Mouse (Mus musculus): ENCODE results near the gene Tsen54. TPM values are rescaled to one million over a fixed set of nuclear protein-coding genes. Genes with fewer than 3 reads are reported as not detected.
A peak's percentile ranks its signal among the peaks of the same experiment; 100 is the strongest.

The Tsen54 gene
- 40.3 and 40.6 TPM in 2 replicates for polyA plus RNA-seq (2016; fragmentation: Nextera tagmentation; extraction: Ambion mirVana)

- peak within 1 kb of the TSS; percentile 74 for H3K4me3 ChIP-seq
- H3K27ac ChIP-seq (replicated peaks) = peak within 1 kb of the TSS; percentile 88
- no peaks in the 10 kb centered on the region for H3K27me3 ChIP-seq (replicated peaks; ENCODE audit: low read depth, poor library complexity, severe bottlenecking)
- under 1% methylated on average over 84 of the region's 84 CpGs for WGBS
- H3K36me3 ChIP-seq (replicated peaks) = peaks cover 49% of the 10 kb centered on the region
- no peaks in the 10 kb centered on the region for H3K9me3 ChIP-seq
- H3K4me1 ChIP-seq = peaks cover 55% of the 10 kb centered on the region
- DNase-seq (ENCODE audit: low spot score) = peak; percentile 91
Measured at GRCm38 (mm10) chr11:115814605-115815450, at the start of gene Tsen54. Gene Tsen54, plus strand, starts transcription at chr11:115814724.

GRCm38 (mm10) chr11:115765103-115765606 lies 49.4 kb upstream of the Tsen54 start, which contains the start of gene Tmem94:
Gene Tmem94, plus strand, starts transcription at chr11:115765433.
- WGBS = under 1% methylated on average over 32 of the region's 32 CpGs
- no peaks in the 10 kb centered on the region for H3K9me3 ChIP-seq
- peak; percentile 97 for DNase-seq (ENCODE audit: low spot score)
- H3K27me3 ChIP-seq (replicated peaks; ENCODE audit: low read depth, poor library complexity, severe bottlenecking) = no peaks in the 10 kb centered on the region
- peaks cover 28% of the 10 kb centered on the region for H3K4me1 ChIP-seq
- H3K4me3 ChIP-seq = peak within 1 kb of the TSS; percentile 88
- peak within 1 kb of the TSS; percentile 99 for H3K27ac ChIP-seq (replicated peaks)
- H3K36me3 ChIP-seq (replicated peaks) = peaks cover 9% of the 10 kb centered on the region

GRCm38 (mm10) chr11:115765607-115766141 lies 48.9 kb upstream of the Tsen54 start:
- peaks cover 28% of the 10 kb centered on the region for H3K4me1 ChIP-seq
- H3K4me3 ChIP-seq = peak overlapping the region; percentile 88
- H3K27ac ChIP-seq (replicated peaks) = peak overlapping the region; percentile 99
- no peaks in the 10 kb centered on the region for H3K9me3 ChIP-seq
- WGBS = under 1% methylated on average over 34 of the region's 34 CpGs
- peak; percentile 69 for DNase-seq (ENCODE audit: low spot score)
- H3K27me3 ChIP-seq (replicated peaks; ENCODE audit: low read depth, poor library complexity, severe bottlenecking) = no peaks in the 10 kb centered on the region
- peaks cover 11% of the 10 kb centered on the region for H3K36me3 ChIP-seq (replicated peaks)

- H3K27me3 ChIP-seq (replicated peaks; ENCODE audit: low read depth, poor library complexity, severe bottlenecking) = no peaks in the 10 kb centered on the region
- H3K36me3 ChIP-seq (replicated peaks) = peaks cover 11% of the 10 kb centered on the region
- peaks cover 28% of the 10 kb centered on the region for H3K4me1 ChIP-seq
- DNase-seq (ENCODE audit: low spot score) = no peak
- H3K9me3 ChIP-seq = no peaks in the 10 kb centered on the region
- peak overlapping the region; percentile 88 for H3K4me3 ChIP-seq
- WGBS = 55% methylated on average over 13 of the region's 13 CpGs
- peak overlapping the region; percentile 99 for H3K27ac ChIP-seq (replicated peaks)
Measured at GRCm38 (mm10) chr11:115766356-115766943, 48.1 kb upstream of the Tsen54 start.

- no peaks in the 10 kb centered on the region for H3K9me3 ChIP-seq
- H3K27ac ChIP-seq (replicated peaks) = no peak overlapping the region; the same call in 1 of the 2 replicates
- no peak for DNase-seq (ENCODE audit: low spot score)
- H3K27me3 ChIP-seq (replicated peaks; ENCODE audit: low read depth, poor library complexity, severe bottlenecking) = no peaks in the 10 kb centered on the region
- 91% methylated on average over 8 of the region's 8 CpGs for WGBS
- H3K4me3 ChIP-seq = peak overlapping the region; percentile 88
- H3K36me3 ChIP-seq (replicated peaks) = peaks cover 13% of the 10 kb centered on the region
- peaks cover 28% of the 10 kb centered on the region for H3K4me1 ChIP-seq
Measured at GRCm38 (mm10) chr11:115766981-115767380, 47.5 kb upstream of the Tsen54 start.

- no peak for DNase-seq (ENCODE audit: low spot score)
- peaks cover 28% of the 10 kb centered on the region for H3K36me3 ChIP-seq (replicated peaks)
- no peaks in the 10 kb centered on the region for H3K9me3 ChIP-seq
- no peak overlapping the region for H3K4me3 ChIP-seq
- 93% methylated on average over 3 of the region's 3 CpGs for WGBS
- peaks cover 28% of the 10 kb centered on the region for H3K4me1 ChIP-seq
- no peaks in the 10 kb centered on the region for H3K27me3 ChIP-seq (replicated peaks; ENCODE audit: low read depth, poor library complexity, severe bottlenecking)
- no peak overlapping the region for H3K27ac ChIP-seq (replicated peaks)
Measured at GRCm38 (mm10) chr11:115768896-115769295, 45.6 kb upstream of the Tsen54 start.

- WGBS = 56% methylated on average over 4 of the region's 4 CpGs
- Histone ChIP-seq H3K9me3 (no peaks in the 10 kb centered on the region), H3K36me3 (replicated peaks) (peaks cover 27% of the 10 kb centered on the region), H3K27ac (replicated peaks) (no peak overlapping the region), H3K27me3 (replicated peaks; ENCODE audit: low read depth, poor library complexity, severe bottlenecking) (no peaks in the 10 kb centered on the region), H3K4me3 (no peak overlapping the region), H3K4me1 (peaks cover 55% of the 10 kb centered on the region)
- no peak for DNase-seq (ENCODE audit: low spot score)
Measured at GRCm38 (mm10) chr11:115774653-115775052, 39.9 kb upstream of the Tsen54 start.

- WGBS = 34% methylated on average over 18 of the region's 18 CpGs
- no peaks in the 10 kb centered on the region for H3K27me3 ChIP-seq (replicated peaks; ENCODE audit: low read depth, poor library complexity, severe bottlenecking)
- H3K4me3 ChIP-seq = peak overlapping the region; percentile 6; the same call in 1 of the 2 replicates
- DNase-seq (ENCODE audit: low spot score) = no peak
- peaks cover 64% of the 10 kb centered on the region for H3K4me1 ChIP-seq
- H3K9me3 ChIP-seq = no peaks in the 10 kb centered on the region
- H3K36me3 ChIP-seq (replicated peaks) = peaks cover 22% of the 10 kb centered on the region
- no peak overlapping the region for H3K27ac ChIP-seq (replicated peaks)
Measured at GRCm38 (mm10) chr11:115775821-115776665, 38.5 kb upstream of the Tsen54 start.

GRCm38 (mm10) chr11:115776954-115777353 lies 37.6 kb upstream of the Tsen54 start:
- Histone ChIP-seq H3K4me1 (peaks cover 72% of the 10 kb centered on the region), H3K36me3 (replicated peaks) (peaks cover 27% of the 10 kb centered on the region), H3K27ac (replicated peaks) (peak overlapping the region; percentile 65), H3K9me3 (no peaks in the 10 kb centered on the region), H3K27me3 (replicated peaks; ENCODE audit: low read depth, poor library complexity, severe bottlenecking) (no peaks in the 10 kb centered on the region; the same call in 1 of the 2 replicates), H3K4me3 (0 out of 2 replicates have a peak overlapping the region, but pooled peaks have one; percentile 6)
- DNase-seq (ENCODE audit: low spot score) = no peak
- 53% methylated on average over 9 of the region's 9 CpGs for WGBS

GRCm38 (mm10) chr11:115777487-115778335 lies 36.8 kb upstream of the Tsen54 start:
- H3K27ac ChIP-seq (replicated peaks) = peak overlapping the region; percentile 65
- no peaks in the 10 kb centered on the region for H3K9me3 ChIP-seq
- WGBS = 82% methylated on average over 17 of the region's 17 CpGs
- H3K4me3 ChIP-seq = no peak overlapping the region
- peaks cover 80% of the 10 kb centered on the region for H3K4me1 ChIP-seq
- peaks cover 26% of the 10 kb centered on the region for H3K36me3 ChIP-seq (replicated peaks)
- H3K27me3 ChIP-seq (replicated peaks; ENCODE audit: low read depth, poor library complexity, severe bottlenecking) = no peaks in the 10 kb centered on the region; the same call in 1 of the 2 replicates
- peak; percentile 54 for DNase-seq (ENCODE audit: low spot score)

- peak; percentile 64 for DNase-seq (ENCODE audit: low spot score)
- Histone ChIP-seq H3K4me1 (peaks cover 89% of the 10 kb centered on the region), H3K9me3 (no peaks in the 10 kb centered on the region), H3K4me3 (peak overlapping the region; percentile 32), H3K36me3 (replicated peaks) (peaks cover 15% of the 10 kb centered on the region), H3K27me3 (replicated peaks; ENCODE audit: low read depth, poor library complexity, severe bottlenecking) (no peaks in the 10 kb centered on the region; the same call in 1 of the 2 replicates), H3K27ac (replicated peaks) (peak overlapping the region; percentile 73)
- 14% methylated on average over 9 of the region's 9 CpGs for WGBS
Measured at GRCm38 (mm10) chr11:115779038-115779571, 35.4 kb upstream of the Tsen54 start.

All from embryonic facial prominence, embryonic 10.5 days (tissue).